Comparison of ENCODE assay signal across 20 mouse cellular contexts in genomic region chr6:55384356-55384951, GRCm38 (mm10). TPM values are rescaled to one million over a fixed set of nuclear protein-coding genes. Genes with fewer than 3 reads are reported as not detected.
"Had no signal": no experiment of that assay in that cellular context is flagged by ENCODE, and none has a peak within 500 bp of the region (broad histone marks: within the 10 kb centered on the region; RNA-seq: fewer than 3 reads in every experiment).

No protein-coding gene starts in this region.

- H3K4me1 ChIP-seq: kidney, embryonic 15.5 days; limb, embryonic 15.5 days; stomach, embryonic 15.5 days had no signal

- ATAC-seq: inflammation-experienced regulatory T-cells, adult 6 months; midbrain, embryonic 15.5 days had no signal

- H3K4me3 ChIP-seq: kidney, embryonic 15.5 days; limb, embryonic 12.5 days; limb, embryonic 15.5 days; midbrain, embryonic 12.5 days; midbrain, embryonic 15.5 days; myocyte; neural tube, embryonic 13.5 days; stomach, embryonic 15.5 days had no signal

- H3K27ac ChIP-seq: kidney, embryonic 15.5 days; limb, embryonic 12.5 days; limb, embryonic 15.5 days; macrophage; midbrain, embryonic 12.5 days; midbrain, embryonic 15.5 days; neural tube, embryonic 13.5 days; stomach, embryonic 15.5 days had no signal

- H3K36me3 ChIP-seq: kidney, embryonic 15.5 days; limb, embryonic 12.5 days; limb, embryonic 15.5 days; midbrain, embryonic 12.5 days; midbrain, embryonic 15.5 days; neural tube, embryonic 13.5 days; stomach, embryonic 15.5 days had no signal

- H3K27me3 ChIP-seq: midbrain, embryonic 15.5 days; neural tube, embryonic 13.5 days; stomach, embryonic 15.5 days had no signal

- H3K4me2 ChIP-seq: kidney, embryonic 15.5 days; limb, embryonic 12.5 days; limb, embryonic 15.5 days; lung, embryonic 14.5 days; midbrain, embryonic 12.5 days; midbrain, embryonic 15.5 days; neural tube, embryonic 13.5 days; stomach, embryonic 15.5 days had no signal

- H3K9me3 ChIP-seq: kidney, embryonic 15.5 days; limb, embryonic 12.5 days; limb, embryonic 15.5 days; midbrain, embryonic 12.5 days; midbrain, embryonic 15.5 days; neural tube, embryonic 13.5 days; stomach, embryonic 15.5 days had no signal

- H3K9ac ChIP-seq: kidney, embryonic 15.5 days; limb, embryonic 12.5 days; limb, embryonic 15.5 days; lung, embryonic 14.5 days; midbrain, embryonic 12.5 days; midbrain, embryonic 15.5 days; neural tube, embryonic 13.5 days; stomach, embryonic 15.5 days had no signal

RNA-seq across cellular contexts. Expression of gene Ghrhr, which starts 8.4 kb away (rescaled TPM):
- total RNA-seq: layer of hippocampus, adult 18-20 months; layer of hippocampus, postnatal 14 days; left cerebral cortex, adult 8-10 months; left cerebral cortex, postnatal 14 days; left cerebral cortex, postnatal 4 days; megakaryocyte, adult 5-6 weeks; monocyte, adult 5-6 weeks; neutrophil, adult 5-6 weeks had no signal
- polyA plus RNA-seq: inflammation-experienced regulatory T-cells, adult 6 months; limb, embryonic 12.5 days; limb, embryonic 15.5 days; liver, embryonic 16.5 days; lung, embryonic 14.5 days; macrophage; midbrain, embryonic 12.5 days; midbrain, embryonic 15.5 days; myocyte; neural tube, embryonic 13.5 days; stomach, embryonic 15.5 days had no signal

RNA-seq across cellular contexts. Expression of gene Aqp1, which starts 48.2 kb away (rescaled TPM):
- total RNA-seq: monocyte, adult 5-6 weeks had no signal
- polyA plus RNA-seq: inflammation-experienced regulatory T-cells, adult 6 months; macrophage had no signal
